Mouse (Mus musculus) kidney, adult 2 months (tissue): ENCODE data around the gene Spata19. TPM values are rescaled to one million over a fixed set of nuclear protein-coding genes. Genes with fewer than 3 reads are reported as not detected.

Experiments
- DNase-seq: peaks from one replicate; pipeline ENCODE4 v3.0.0; 2021
- H3K27ac ChIP-seq: fragments of 200-500 bp; 2 replicates; pipeline ENCODE4 v1.5.1; 2012; ENCODE audit warnings: low read depth, low read length, control low read depth, inconsistent platforms; ENCODE audit not compliant: insufficient read depth
- H3K27me3 ChIP-seq: fragments of 200-500 bp; replicated peaks from 2 replicates; pipeline ENCODE4 v1.6.1; 2012; ENCODE audit warnings: mild to moderate bottlenecking, moderate library complexity, low read length, inconsistent platforms; ENCODE audit not compliant: control insufficient read depth, insufficient read depth
- H3K36me3 ChIP-seq: fragments of 200-500 bp; 2 replicates; pipeline ENCODE4 v1.6.1; 2012; ENCODE audit warnings: mild to moderate bottlenecking, moderate library complexity, low read length, inconsistent platforms; ENCODE audit not compliant: control insufficient read depth, insufficient read depth
- H3K4me1 ChIP-seq: fragments of 200-500 bp; 2 replicates; pipeline ENCODE4 v1.6.1; 2011; ENCODE audit warnings: low read length; ENCODE audit not compliant: control insufficient read depth, insufficient read depth
- H3K4me3 ChIP-seq: fragments of 200-500 bp; 2 replicates; pipeline ENCODE4 v1.5.1; 2011; ENCODE audit warnings: mild to moderate bottlenecking, low read depth, low read length, control low read depth; ENCODE audit not compliant: insufficient read depth
- CTCF ChIP-seq: fragments of 200-500 bp; conservative IDR thresholded peaks from 2 replicates; pipeline ENCODE4 v1.5.1; 2011; ENCODE audit warnings: low read depth, mild to moderate bottlenecking, control low read depth, low read length, moderate library complexity, mixed read lengths; ENCODE audit not compliant: insufficient read depth, insufficient read length
- POLR2A ChIP-seq: fragments of 200-500 bp; IDR thresholded peaks from one replicate; pipeline ENCODE4 v1.6.1; 2011; ENCODE audit warnings: low read depth, low read length, control low read depth
- WGBS: fragments of 180-500 bp; shearing (Covaris S2); methylation state at CpG from one replicate; pipeline ENCODE4 v1.1.7; 2018; 5-methylcytosine and 5-hydroxymethylcytosine counted together
- polyA plus RNA-seq: library from polyadenylated mRNA; depleted of rRNA; stranded (reverse); fragments of >200 nt; gene quantifications from 2 replicates; pipeline ENCODE4 v1.2.3, GENCODE M21; 2012; rRNA removed

Gene Spata19
- polyA plus RNA-seq, 1 experiment: not detected

DNA sequence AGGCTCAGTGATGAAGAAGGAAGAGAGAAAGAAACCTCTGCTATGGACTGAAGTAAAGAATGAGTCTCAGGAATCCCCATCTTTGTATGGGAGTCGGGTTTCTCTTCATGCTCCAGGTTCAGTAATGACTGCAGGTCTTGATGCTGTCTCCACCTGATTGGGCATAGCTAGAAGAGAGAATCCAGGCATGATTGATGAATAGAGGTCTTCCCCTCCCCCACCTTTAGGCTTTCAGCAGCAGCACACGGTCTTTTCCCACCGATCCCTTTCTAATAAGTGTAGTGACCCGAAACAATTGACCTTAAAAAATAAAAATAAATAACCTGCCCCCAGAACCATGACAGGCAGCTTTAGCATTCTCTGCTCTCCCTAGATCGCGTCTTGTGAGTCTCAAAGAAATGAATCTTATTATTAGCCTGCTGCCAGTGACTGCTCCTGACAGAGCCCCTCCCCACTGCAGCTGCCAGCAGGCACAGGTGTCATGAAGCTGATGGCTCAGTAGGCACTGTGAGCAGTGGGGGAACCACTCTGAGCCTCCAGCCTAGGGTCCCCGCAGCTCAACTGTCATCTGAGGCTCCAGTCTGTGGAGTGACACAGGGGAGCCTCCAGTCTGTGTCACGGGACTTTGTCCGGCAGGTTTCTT lies 53.3 kb downstream of the Spata19 start:
- no peaks in the 10 kb centered on the region for H3K36me3 ChIP-seq
- H3K4me1 ChIP-seq: no peaks in the 10 kb centered on the region
- no peaks in the 10 kb centered on the region for H3K27me3 ChIP-seq
- H3K4me3 ChIP-seq: no peak overlapping the region
- 41% methylated on average over 9 of the region's 9 CpGs for WGBS
- H3K27ac ChIP-seq: no peak overlapping the region
- DNase-seq: no peak
- no peak for TF ChIP-seq CTCF
- TF ChIP-seq POLR2A: no peak

Other genes starting within 250 kb of the Spata19 start
- gene Jam3, start 241.4 kb upstream of the Spata19 start, polyA plus RNA-seq: 35.5 and 37.1 TPM in 2 replicates
- gene Igsf9b, start 97.6 kb upstream of the Spata19 start, polyA plus RNA-seq: 0.52 and 0.68 TPM in 2 replicates